Mouse (Mus musculus) spleen, adult 2 months (tissue): Measurements from ENCODE around the gene Evi5l. TPM values are rescaled to one million over a fixed set of nuclear protein-coding genes. Genes with fewer than 3 reads are reported as not detected.
A peak's percentile ranks its signal among the peaks of the same experiment; 100 is the strongest.

Source experiments
- DNase-seq, 2 experiments: peaks; one replicate each; pipeline versions ENCODE4 v3.0.0 to v3.0.0-alpha.2; 2012 to 2021; ENCODE audit warnings: low spot score in 2 of 2, low read depth in 1 of 2
- H3K27ac ChIP-seq: fragments of 200-500 bp; 2 replicates; pipeline ENCODE4 v1.5.1; 2012; ENCODE audit warnings: low read length, inconsistent platforms; ENCODE audit not compliant: insufficient read depth
- H3K27me3 ChIP-seq: fragments of 200-500 bp; 2 replicates; pipeline ENCODE4 v1.6.1; 2012; ENCODE audit warnings: mild to moderate bottlenecking, moderate library complexity, low read length, inconsistent platforms; ENCODE audit not compliant: control insufficient read depth, insufficient read depth
- H3K36me3 ChIP-seq: fragments of 200-500 bp; 2 replicates; pipeline ENCODE4 v1.6.1; 2012; ENCODE audit warnings: mild to moderate bottlenecking, low read length, inconsistent platforms; ENCODE audit not compliant: control insufficient read depth, insufficient read depth
- H3K4me1 ChIP-seq: fragments of 200-500 bp; 2 replicates; pipeline ENCODE4 v1.6.1; 2011; ENCODE audit warnings: inconsistent platforms; ENCODE audit not compliant: control insufficient read depth, insufficient read depth, insufficient read length
- H3K4me3 ChIP-seq: fragments of 200-500 bp; 2 replicates; pipeline ENCODE4 v1.5.1; 2011; ENCODE audit warnings: mild to moderate bottlenecking, inconsistent platforms; ENCODE audit not compliant: insufficient read depth, insufficient read length; ENCODE audit errors: extremely low read depth
- CTCF ChIP-seq: fragments of 200-500 bp; IDR thresholded peaks from 2 replicates; pipeline ENCODE4 v1.5.1; 2011; ENCODE audit warnings: mild to moderate bottlenecking, inconsistent platforms; ENCODE audit not compliant: insufficient read depth, insufficient read length, insufficient replicate concordance; ENCODE audit errors: extremely low read depth
- POLR2A ChIP-seq: fragments of 200-500 bp; IDR thresholded peaks from 2 replicates; pipeline ENCODE4 v1.6.1; 2011; ENCODE audit warnings: low read depth, low read length, inconsistent platforms
- WGBS: fragments of 180-500 bp; shearing (Covaris S2); methylation state at CpG from one replicate; pipeline ENCODE4 v1.1.7; 2018; 5-methylcytosine and 5-hydroxymethylcytosine counted together
- polyA plus RNA-seq: library from polyadenylated mRNA; depleted of rRNA; stranded (reverse); fragments of >200 nt; gene quantifications from 2 replicates; pipeline ENCODE4 v1.2.3, GENCODE M21; 2012

Gene Evi5l
- polyA plus RNA-seq, 1 experiment, result 12.9 TPM

- whole genome bisulfite sequencing, result 48% methylated on average over 2 of the region's 2 CpGs
- Histone ChIP-seq H3K36me3 (peaks cover 2% of the 10 kb centered on the region; the same call in 1 of the 2 replicates), H3K27ac (no peak overlapping the region), H3K27me3 (no peaks in the 10 kb centered on the region), H3K4me1 (no peaks in the 10 kb centered on the region), H3K4me3 (no peak overlapping the region)
- TF ChIP-seq POLR2A, result no peak
- TF ChIP-seq CTCF, result no peak
- DNase-seq, result no peak
These were observed 35.0 kb downstream of the Evi5l start for GRCm38 (mm10) chr8:4201321-4201720.

- no peaks in the 10 kb centered on the region for H3K4me1 ChIP-seq
- no peak for DNase-seq
- no peaks in the 10 kb centered on the region for H3K27me3 ChIP-seq
- H3K36me3 ChIP-seq, result peaks cover 2% of the 10 kb centered on the region; the same call in 1 of the 2 replicates
- H3K27ac ChIP-seq, result no peak overlapping the region
- H3K4me3 ChIP-seq, result no peak overlapping the region
- 78% methylated on average over 38 of the region's 38 CpGs for WGBS
- TF ChIP-seq CTCF (no peak), POLR2A (no peak)
These were observed 39.1 kb downstream of the Evi5l start for GRCm38 (mm10) chr8:4205246-4206123.

GRCm38 (mm10) chr8:4206182-4207015, 40.0 kb downstream of the Evi5l start:
- H3K36me3 ChIP-seq, result peaks cover 2% of the 10 kb centered on the region; the same call in 1 of the 2 replicates
- TF ChIP-seq CTCF (no peak), POLR2A (no peak)
- DNase-seq, result no peak
- WGBS, result 79% methylated on average over 44 of the region's 44 CpGs
- no peaks in the 10 kb centered on the region for H3K27me3 ChIP-seq
- no peaks in the 10 kb centered on the region for H3K4me1 ChIP-seq
- no peak overlapping the region for H3K4me3 ChIP-seq
- H3K27ac ChIP-seq, result no peak overlapping the region

GRCm38 (mm10) chr8:4207016-4207350, 40.6 kb downstream of the Evi5l start:
- TF ChIP-seq POLR2A (no peak), CTCF (no peak)
- H3K27me3 ChIP-seq, result no peaks in the 10 kb centered on the region
- H3K4me3 ChIP-seq, result no peak overlapping the region
- WGBS, result 91% methylated on average over 2 of the region's 2 CpGs
- no peak for DNase-seq
- no peaks in the 10 kb centered on the region for H3K4me1 ChIP-seq
- H3K27ac ChIP-seq, result no peak overlapping the region
- H3K36me3 ChIP-seq, result peaks cover 2% of the 10 kb centered on the region; the same call in 1 of the 2 replicates

GRCm38 (mm10) chr8:4211097-4211496, 44.7 kb downstream of the Evi5l start:
- Histone ChIP-seq H3K4me1 (peaks cover 11% of the 10 kb centered on the region; the same call in 1 of the 2 replicates), H3K4me3 (no peak overlapping the region), H3K27me3 (peaks cover 4% of the 10 kb centered on the region), H3K36me3 (no peaks in the 10 kb centered on the region; the same call in 1 of the 2 replicates), H3K27ac (no peak overlapping the region)
- DNase-seq, result no peak
- WGBS, result 80% methylated on average over 6 of the region's 6 CpGs
- TF ChIP-seq POLR2A (no peak), CTCF (no peak)

- 1% methylated on average over 25 of the region's 25 CpGs for WGBS
These were observed 46.4 kb downstream of the Evi5l start for GRCm38 (mm10) chr8:4212809-4213209.

More at GRCm38 (mm10) chr8:4212809-4213209, 46.4 kb downstream of the Evi5l start:
- Histone ChIP-seq H3K27ac (no peak overlapping the region), H3K4me3 (peak overlapping the region; percentile 45; the same call in 1 of the 2 replicates), H3K4me1 (peaks cover 14% of the 10 kb centered on the region), H3K36me3 (no peaks in the 10 kb centered on the region), H3K27me3 (peaks cover 13% of the 10 kb centered on the region)
- no peak for DNase-seq
- TF ChIP-seq POLR2A (no peak), CTCF (no peak)
